Mouse (Mus musculus) hindbrain, postnatal 0 days (tissue): ENCODE measurements around the gene 3110040M04Rik. TPM values are rescaled to one million over a fixed set of nuclear protein-coding genes. Genes with fewer than 3 reads are reported as not detected.
"Not testable (repeated sequence)": the region's sequence is repeated elsewhere in the genome, so short reads cannot be mapped to it uniquely, and the experiment has no call there.

Source experiments
- ATAC-seq: fragments of 200-750 bp; cut with Nextera tagmentation; 2 replicates; pipeline ENCODE4 v1.8.0; 2017; ENCODE audit warnings: mild to moderate bottlenecking, moderate TSS enrichment, moderate library complexity
- DNase-seq: peaks from one replicate; pipeline ENCODE4 v3.0.0-alpha.2; 2015; ENCODE audit warnings: low spot score
- H3K27ac ChIP-seq: fragments of 300-500 bp; sonication (generic); 2 replicates; pipeline ENCODE4 v1.5.1; 2014; ENCODE audit warnings: mild to moderate bottlenecking
- H3K27me3 ChIP-seq: fragments of 300-500 bp; sonication (generic); 2 replicates; pipeline ENCODE4 v1.6.1; 2014; ENCODE audit warnings: low read length, mixed read lengths; ENCODE audit not compliant: insufficient read depth
- H3K36me3 ChIP-seq: fragments of 300-500 bp; sonication (generic); 2 replicates; pipeline ENCODE4 v1.6.1; 2014; ENCODE audit warnings: low read length, mixed read lengths; ENCODE audit not compliant: insufficient read depth
- H3K4me1 ChIP-seq: fragments of 300-500 bp; sonication (generic); 2 replicates; pipeline ENCODE4 v1.6.1; 2014; ENCODE audit warnings: antibody characterized with exemption, low read length, mixed read lengths; ENCODE audit not compliant: insufficient read depth
- H3K4me2 ChIP-seq: fragments of 300-500 bp; sonication (generic); 2 replicates; pipeline ENCODE4 v1.6.1; 2014; ENCODE audit warnings: low read depth, mild to moderate bottlenecking, low read length, moderate library complexity, mixed read lengths
- H3K4me3 ChIP-seq: fragments of 300-500 bp; sonication (generic); 2 replicates; pipeline ENCODE4 v1.5.1; 2014; ENCODE audit warnings: low read length
- H3K9ac ChIP-seq: fragments of 300-500 bp; sonication (generic); replicated peaks from 2 replicates; pipeline ENCODE4 v1.6.1; 2014; ENCODE audit warnings: mild to moderate bottlenecking, low read length, moderate library complexity, mixed read lengths
- H3K9me3 ChIP-seq: fragments of 300-500 bp; sonication (generic); 2 replicates; pipeline ENCODE4 v1.6.1; 2016; ENCODE audit warnings: low read length, mixed read lengths
- WGBS: fragments of 180-500 bp; shearing (Covaris S2); extraction: QIAGEN DNeasy Blood & Tissue Kit; methylation state at CpG from one replicate; pipeline ENCODE4 v1.1.7; 2014; 5-methylcytosine and 5-hydroxymethylcytosine counted together
- polyA plus RNA-seq: library from polyadenylated mRNA; unstranded; fragments of >200 nt; fragmentation: Nextera tagmentation; extraction: Ambion mirVana; gene quantifications from 2 replicates; pipeline ENCODE4 v1.2.1, GENCODE M21; 2015
- total RNA-seq: library from RNA; depleted of rRNA; stranded (reverse); fragments of >200 nt; gene quantifications from 2 replicates; pipeline ENCODE4 v1.2.3, GENCODE M21; 2014

3110040M04Rik gene
- total and polyA plus RNA-seq, 2 experiments from 2014 or later: not detected

- not testable (repeated sequence) for H3K36me3 ChIP-seq, H3K4me2 ChIP-seq, ATAC-seq, H3K27ac ChIP-seq, DNase-seq, H3K9me3 ChIP-seq, H3K27me3 ChIP-seq, H3K9ac ChIP-seq, H3K4me3 ChIP-seq, H3K4me1 ChIP-seq
- WGBS: 100% methylated on average over 1 of the region's 4 CpGs
Measured at GRCm38 (mm10) chr1:151198120-151198519, 5.8 kb upstream of the 3110040M04Rik start, which contains the start of gene Gm47995. Gene Gm47995 (plus strand): TSS chr1:151198448.

GRCm38 (mm10) chr1:151200620-151201019 is 3.3 kb upstream of the 3110040M04Rik start:
- not testable (repeated sequence) for H3K9ac ChIP-seq, H3K27me3 ChIP-seq, DNase-seq, H3K9me3 ChIP-seq, H3K4me1 ChIP-seq, H3K4me2 ChIP-seq, H3K36me3 ChIP-seq, H3K4me3 ChIP-seq, ATAC-seq, H3K27ac ChIP-seq

GRCm38 (mm10) chr1:151202771-151203170 is 1.1 kb upstream of the 3110040M04Rik start:
- H3K4me2 ChIP-seq, H3K36me3 ChIP-seq, ATAC-seq, H3K4me3 ChIP-seq, H3K9ac ChIP-seq, H3K27ac ChIP-seq, H3K27me3 ChIP-seq, H3K9me3 ChIP-seq, DNase-seq, H3K4me1 ChIP-seq: not testable (repeated sequence)
- 48% methylated on average over 3 of the region's 5 CpGs for WGBS

GRCm38 (mm10) chr1:151208493-151208892 is 4.6 kb downstream of the 3110040M04Rik start:
- DNase-seq, H3K9me3 ChIP-seq, H3K27ac ChIP-seq, H3K36me3 ChIP-seq, H3K27me3 ChIP-seq, H3K4me1 ChIP-seq, H3K9ac ChIP-seq, ATAC-seq, H3K4me2 ChIP-seq, H3K4me3 ChIP-seq: not testable (repeated sequence)
- WGBS: 65% methylated on average over 2 of the region's 5 CpGs

GRCm38 (mm10) chr1:151208944-151209343 is 5.0 kb downstream of the 3110040M04Rik start:
- H3K27me3 ChIP-seq, H3K4me1 ChIP-seq, H3K9ac ChIP-seq, H3K4me2 ChIP-seq, ATAC-seq, H3K4me3 ChIP-seq, H3K27ac ChIP-seq, DNase-seq, H3K36me3 ChIP-seq, H3K9me3 ChIP-seq: not testable (repeated sequence)

GRCm38 (mm10) chr1:151209824-151210355 is 6.0 kb downstream of the 3110040M04Rik start, which contains the start of gene Gm47996:
Gene Gm47996 (plus strand): TSS chr1:151210131.
- H3K9ac ChIP-seq, DNase-seq, H3K4me1 ChIP-seq, H3K27me3 ChIP-seq, H3K36me3 ChIP-seq, H3K9me3 ChIP-seq, H3K4me3 ChIP-seq, ATAC-seq, H3K4me2 ChIP-seq, H3K27ac ChIP-seq: not testable (repeated sequence)
- 94% methylated on average over 4 of the region's 8 CpGs for WGBS

GRCm38 (mm10) chr1:151211666-151212065 is 7.7 kb downstream of the 3110040M04Rik start:
- H3K36me3 ChIP-seq, H3K4me2 ChIP-seq, H3K27ac ChIP-seq, H3K9me3 ChIP-seq, ATAC-seq, H3K9ac ChIP-seq, DNase-seq, H3K27me3 ChIP-seq, H3K4me3 ChIP-seq, H3K4me1 ChIP-seq: not testable (repeated sequence)
- WGBS: 97% methylated on average over 5 of the region's 5 CpGs
